Comparison of ENCODE assay signal across 21 mouse cellular contexts in genomic region chr1:34192174-34192573, GRCm38 (mm10).
"Had no signal": no experiment of that assay in that cellular context is flagged by ENCODE, and none has a peak within 500 bp of the region (broad histone marks: within the 10 kb centered on the region; RNA-seq: fewer than 3 reads in every experiment).

No protein-coding gene starts in this region.

- H3K4me3 ChIP-seq: layer of hippocampus, adult 2 months; left cerebral cortex, adult 2 months; limb, embryonic 10.5 days; limb, embryonic 13.5 days; liver, embryonic 12.5 days; liver, embryonic 15.5 days; lung, embryonic 15.5 days; megakaryocyte, embryonic 14.5 days; midbrain, embryonic 10.5 days; midbrain, embryonic 13.5 days; stomach, embryonic 15.5 days had no signal

- H3K36me3 ChIP-seq: liver, embryonic 12.5 days; stomach, embryonic 15.5 days had no signal

- DNase-seq: kidney, adult 18-20 months; kidney, adult 9 months; layer of hippocampus, postnatal 36 days; liver; lung, adult 18-20 months; lung, postnatal 10 days; lung, postnatal 36 days; right cerebral cortex, postnatal 25 days; spleen, adult 18-20 months; thymus, postnatal 25 days had no signal

- H3K4me2 ChIP-seq: limb, embryonic 13.5 days; liver, embryonic 12.5 days; liver, embryonic 15.5 days; lung, embryonic 15.5 days; midbrain, embryonic 13.5 days; stomach, embryonic 15.5 days had no signal

- H3K27me3 ChIP-seq: limb, embryonic 13.5 days; liver, embryonic 12.5 days; liver, embryonic 15.5 days; lung, embryonic 15.5 days; megakaryocyte, embryonic 14.5 days; midbrain, embryonic 13.5 days; stomach, embryonic 15.5 days had no signal
